Mouse (Mus musculus) intestine, postnatal 0 days (tissue): ENCODE results near the gene 4921504E06Rik. TPM values are rescaled to one million over a fixed set of nuclear protein-coding genes. Genes with fewer than 3 reads are reported as not detected.

Experiments
- ATAC-seq: fragments of 200-750 bp; cut with Nextera tagmentation; 2 replicates; pipeline ENCODE4 v1.8.0; 2017; ENCODE audit warnings: mild to moderate bottlenecking, moderate TSS enrichment, moderate library complexity
- H3K27ac ChIP-seq: fragments of 300-500 bp; sonication (generic); 2 replicates; pipeline ENCODE4 v1.5.1; 2014; ENCODE audit warnings: mild to moderate bottlenecking, low read depth, low read length, moderate library complexity
- H3K27me3 ChIP-seq: fragments of 300-500 bp; sonication (generic); replicated peaks from 2 replicates; pipeline ENCODE4 v1.6.1; 2014; ENCODE audit warnings: low read length, mixed read lengths; ENCODE audit not compliant: control insufficient read depth, insufficient read depth
- H3K36me3 ChIP-seq: fragments of 300-500 bp; sonication (generic); 2 replicates; pipeline ENCODE4 v1.6.1; 2014; ENCODE audit warnings: mild to moderate bottlenecking, moderate library complexity; ENCODE audit not compliant: control insufficient read depth, insufficient read depth
- H3K4me1 ChIP-seq: fragments of 300-500 bp; sonication (generic); replicated peaks from 2 replicates; pipeline ENCODE4 v1.6.1; 2014; ENCODE audit warnings: antibody characterized with exemption, low read length, mixed read lengths; ENCODE audit not compliant: control insufficient read depth, insufficient read depth
- H3K4me2 ChIP-seq: fragments of 300-500 bp; sonication (generic); replicated peaks from 2 replicates; pipeline ENCODE4 v1.6.1; 2014; ENCODE audit warnings: low read depth, mild to moderate bottlenecking, moderate library complexity
- H3K4me3 ChIP-seq: fragments of 300-500 bp; sonication (generic); 2 replicates; pipeline ENCODE4 v1.5.1; 2014; ENCODE audit warnings: low read depth, low read length
- H3K9ac ChIP-seq: fragments of 300-500 bp; sonication (generic); 2 replicates; pipeline ENCODE4 v1.6.1; 2014; ENCODE audit warnings: mild to moderate bottlenecking, low read depth, low read length
- H3K9me3 ChIP-seq: fragments of 300-500 bp; sonication (generic); 2 replicates; pipeline ENCODE4 v1.6.1; 2016; ENCODE audit warnings: mixed run types; ENCODE audit not compliant: control insufficient read depth
- CTCF ChIP-seq: sonication (generic); IDR thresholded peaks from 2 replicates; pipeline ENCODE4 v1.5.1; 2016; ENCODE audit warnings: low read depth, mild to moderate bottlenecking, control low read depth, antibody characterized with exemption, moderate library complexity
- WGBS: fragments of 180-500 bp; shearing (Covaris S2); extraction: QIAGEN DNeasy Blood & Tissue Kit; methylation state at CpG from one replicate; pipeline ENCODE4 v1.1.7; 2014; 5-methylcytosine and 5-hydroxymethylcytosine counted together
- polyA plus RNA-seq: library from polyadenylated mRNA; unstranded; fragments of >200 nt; fragmentation: Nextera tagmentation; extraction: Ambion mirVana; gene quantifications from 2 replicates; pipeline ENCODE4 v1.2.1, GENCODE M21; 2015

The 4921504E06Rik gene
- polyA plus RNA-seq, 1 experiment from 2014 or later = not detected

GRCm38 (mm10) chr2:19594856-19595255, 41.1 kb upstream of the 4921504E06Rik start:
- no peak for ATAC-seq
- TF ChIP-seq CTCF = no peak
- Histone ChIP-seq H3K4me2 (no peak overlapping the region), H3K27me3 (no peaks in the 10 kb centered on the region), H3K4me3 (no peak overlapping the region), H3K9ac (no peak overlapping the region), H3K9me3 (no peaks in the 10 kb centered on the region), H3K36me3 (no peaks in the 10 kb centered on the region), H3K4me1 (no peaks in the 10 kb centered on the region), H3K27ac (no peak overlapping the region)
- 83% methylated on average over 7 of the region's 7 CpGs for WGBS

- no peak for TF ChIP-seq CTCF
- 79% methylated on average over 3 of the region's 3 CpGs for WGBS
- H3K36me3 ChIP-seq = no peaks in the 10 kb centered on the region
- H3K4me1 ChIP-seq = no peaks in the 10 kb centered on the region
- no peak overlapping the region for H3K9ac ChIP-seq
- ATAC-seq = no peak
- no peaks in the 10 kb centered on the region for H3K9me3 ChIP-seq
- no peak overlapping the region for H3K4me3 ChIP-seq
- H3K4me2 ChIP-seq = no peak overlapping the region
- H3K27ac ChIP-seq = no peak overlapping the region
- H3K27me3 ChIP-seq = no peaks in the 10 kb centered on the region
Observed at GRCm38 (mm10) chr2:19579846-19580245, 26.1 kb upstream of the 4921504E06Rik start.

GRCm38 (mm10) chr2:19579180-19579579, 25.5 kb upstream of the 4921504E06Rik start:
- H3K4me3 ChIP-seq = no peak overlapping the region
- H3K9me3 ChIP-seq = no peaks in the 10 kb centered on the region
- TF ChIP-seq CTCF = no peak
- H3K27ac ChIP-seq = no peak overlapping the region
- WGBS = 73% methylated on average over 6 of the region's 6 CpGs
- no peak overlapping the region for H3K4me2 ChIP-seq
- no peaks in the 10 kb centered on the region for H3K36me3 ChIP-seq
- H3K4me1 ChIP-seq = no peaks in the 10 kb centered on the region
- H3K27me3 ChIP-seq = no peaks in the 10 kb centered on the region
- ATAC-seq = no peak
- H3K9ac ChIP-seq = no peak overlapping the region

- H3K36me3 ChIP-seq = no peaks in the 10 kb centered on the region
- 80% methylated on average over 5 of the region's 5 CpGs for WGBS
- H3K4me1 ChIP-seq = no peaks in the 10 kb centered on the region
- no peak overlapping the region for H3K4me2 ChIP-seq
- no peak for ATAC-seq
- no peak for TF ChIP-seq CTCF
- H3K9me3 ChIP-seq = no peaks in the 10 kb centered on the region
- H3K27ac ChIP-seq = no peak overlapping the region
- no peak overlapping the region for H3K9ac ChIP-seq
- H3K27me3 ChIP-seq = no peaks in the 10 kb centered on the region
- no peak overlapping the region for H3K4me3 ChIP-seq
Observed at GRCm38 (mm10) chr2:19562114-19562829, 8.6 kb upstream of the 4921504E06Rik start.

GRCm38 (mm10) chr2:19560654-19561053, 6.9 kb upstream of the 4921504E06Rik start:
- TF ChIP-seq CTCF = no peak
- no peak for ATAC-seq
- no peaks in the 10 kb centered on the region for H3K9me3 ChIP-seq
- H3K36me3 ChIP-seq = no peaks in the 10 kb centered on the region
- WGBS = 47% methylated on average over 2 of the region's 2 CpGs
- H3K4me2 ChIP-seq = no peak overlapping the region
- no peaks in the 10 kb centered on the region for H3K4me1 ChIP-seq
- H3K27ac ChIP-seq = no peak overlapping the region
- no peak overlapping the region for H3K4me3 ChIP-seq
- H3K27me3 ChIP-seq = no peaks in the 10 kb centered on the region
- H3K9ac ChIP-seq = no peak overlapping the region

GRCm38 (mm10) chr2:19560071-19560470, 6.4 kb upstream of the 4921504E06Rik start:
- no peak overlapping the region for H3K4me2 ChIP-seq
- H3K4me3 ChIP-seq = no peak overlapping the region
- H3K4me1 ChIP-seq = no peaks in the 10 kb centered on the region
- H3K9ac ChIP-seq = no peak overlapping the region
- 76% methylated on average over 4 of the region's 4 CpGs for WGBS
- no peak overlapping the region for H3K27ac ChIP-seq
- ATAC-seq = no peak
- TF ChIP-seq CTCF = no peak
- H3K9me3 ChIP-seq = no peaks in the 10 kb centered on the region
- no peaks in the 10 kb centered on the region for H3K27me3 ChIP-seq
- no peaks in the 10 kb centered on the region for H3K36me3 ChIP-seq
